Mouse (Mus musculus) embryo, embryonic 11 days (tissue): ENCODE measurements around the gene Macrod2.

Experiments used
- DNase-seq: peaks from one replicate; pipeline ENCODE4 v3.0.0-alpha.2; 2015

Gene Macrod2

DNA sequence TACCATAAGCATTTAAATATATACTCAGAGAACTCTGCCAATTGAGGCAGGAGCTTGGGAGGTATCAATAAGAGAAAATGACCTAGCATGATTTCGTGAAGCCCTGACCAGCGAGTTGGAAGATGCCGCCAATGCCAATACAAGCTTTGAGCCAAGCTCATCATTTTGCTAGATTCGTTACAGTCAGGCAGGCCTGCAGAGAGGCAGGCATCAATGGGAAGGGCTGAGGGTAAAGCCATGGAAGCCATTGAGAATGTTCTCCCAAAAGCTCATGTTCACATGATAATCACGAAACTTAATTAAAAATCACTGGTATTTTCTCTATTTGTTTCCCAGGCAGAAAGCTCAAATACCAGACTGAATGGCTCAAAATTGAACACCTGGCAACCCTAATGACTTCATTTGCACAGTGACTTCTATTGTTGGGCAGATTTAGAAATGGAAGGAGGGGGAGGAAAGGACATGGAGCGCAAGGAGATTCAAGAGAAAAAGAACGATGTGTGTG, 928.9 kb downstream of the Macrod2 start:
- no peak for DNase-seq

DNA sequence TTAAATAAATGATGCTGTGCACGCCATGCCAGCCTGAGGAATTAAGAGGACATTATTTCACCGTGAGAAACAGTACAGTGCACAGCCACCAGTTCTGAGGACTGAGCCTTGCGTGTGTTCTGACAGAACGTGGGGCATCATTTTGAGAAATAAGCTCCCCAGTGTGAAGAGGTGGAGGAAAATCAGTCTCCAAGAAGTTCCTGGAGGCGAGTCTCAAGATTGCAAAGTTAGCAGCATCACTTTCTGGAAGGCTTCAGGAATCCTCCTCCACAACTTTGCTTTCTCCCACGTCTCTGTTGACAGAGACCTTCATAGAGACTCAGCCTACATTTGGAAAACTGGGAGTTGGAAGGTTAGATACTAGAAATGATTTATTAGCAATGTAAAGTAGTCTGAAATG, 932.2 kb downstream of the Macrod2 start:
- no peak for DNase-seq

- no peak for DNase-seq
Observed at GRCm38 (mm10) chr2:141337708-141338107, 942.6 kb downstream of the Macrod2 start.

DNA sequence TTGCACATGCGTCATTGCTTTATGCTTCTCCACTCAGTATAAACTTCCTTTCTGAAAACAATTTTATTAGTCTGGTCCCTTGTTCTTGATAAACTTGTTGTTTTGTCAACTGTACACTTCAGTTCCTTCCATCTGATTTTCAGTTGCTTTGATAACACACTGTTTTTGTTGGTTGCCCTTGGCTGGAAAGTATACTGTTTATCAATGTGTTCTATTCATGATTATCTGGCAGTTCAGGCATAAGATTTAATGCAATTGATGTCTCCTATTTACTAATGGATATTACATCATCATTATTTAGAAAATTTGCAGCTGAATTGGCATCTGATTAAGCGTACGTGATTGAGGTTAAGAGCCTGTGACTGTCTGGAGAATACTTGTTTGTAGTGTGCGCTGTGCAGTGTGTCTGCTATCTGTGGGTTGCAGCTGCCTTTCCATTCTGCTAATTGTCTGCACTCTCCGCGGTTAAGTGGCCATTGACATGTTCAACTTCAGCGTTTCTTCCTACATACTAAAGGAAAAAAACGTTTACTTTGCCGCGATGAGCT, 949.0 kb downstream of the Macrod2 start:
- no peak for DNase-seq

DNA sequence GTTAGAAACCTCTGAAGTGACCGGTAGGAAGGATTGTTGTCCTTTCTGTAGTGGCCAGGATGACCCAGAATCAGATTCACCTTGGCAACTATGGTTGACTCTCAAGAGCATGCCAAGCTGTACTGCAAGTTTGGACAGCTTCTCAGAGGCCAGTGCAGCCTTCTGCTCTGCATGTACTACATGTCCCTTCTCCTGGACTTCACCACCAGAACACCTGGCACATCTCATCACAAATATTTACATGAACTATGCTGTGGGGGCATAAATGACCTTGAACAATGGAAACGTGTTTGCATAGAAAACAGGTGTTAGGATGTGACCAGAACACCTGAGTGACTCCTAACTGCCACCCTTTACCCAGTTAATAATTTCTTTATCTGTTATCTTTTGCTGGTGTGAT, 957.5 kb downstream of the Macrod2 start:
- no peak for DNase-seq

DNA sequence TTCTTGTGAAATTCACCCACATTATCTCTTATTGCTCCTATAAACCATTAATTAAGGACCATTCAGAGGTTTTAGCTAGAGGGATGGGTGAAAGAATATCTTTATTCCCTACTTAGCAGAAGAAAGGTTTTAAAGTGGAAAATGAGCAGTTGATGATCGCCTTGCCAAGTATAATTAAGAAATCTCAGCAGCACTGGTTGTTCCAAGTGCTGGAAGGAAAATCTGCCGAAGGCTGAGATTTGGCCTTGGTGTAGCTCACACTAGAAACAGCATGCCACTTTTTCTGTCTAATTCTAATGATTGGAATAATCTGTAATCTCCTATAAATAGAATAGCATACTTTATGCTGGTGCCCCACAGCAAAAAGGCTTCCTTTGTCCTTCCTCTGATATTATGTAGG, 993.5 kb downstream of the Macrod2 start:
- no peak for DNase-seq

DNA sequence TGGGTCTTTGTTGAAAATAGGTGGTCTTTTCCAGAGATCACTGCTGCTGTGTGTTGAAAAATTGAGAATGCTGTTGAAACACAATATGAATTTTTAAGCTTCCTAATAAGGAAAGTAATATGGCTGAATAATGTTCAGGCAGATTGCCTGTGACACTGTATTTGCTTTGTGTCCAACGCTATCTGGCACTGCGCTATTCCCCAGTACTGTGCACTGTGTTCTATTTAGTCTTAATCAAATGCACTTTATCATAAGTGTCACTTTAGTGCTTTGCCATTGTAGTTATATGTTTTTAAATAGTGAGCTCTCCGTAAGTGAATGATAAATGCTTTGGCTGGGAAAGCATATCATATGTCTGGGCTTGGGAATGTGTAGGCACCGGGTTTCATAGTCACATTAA, 996.1 kb downstream of the Macrod2 start:
- DNase-seq, result no peak

DNA sequence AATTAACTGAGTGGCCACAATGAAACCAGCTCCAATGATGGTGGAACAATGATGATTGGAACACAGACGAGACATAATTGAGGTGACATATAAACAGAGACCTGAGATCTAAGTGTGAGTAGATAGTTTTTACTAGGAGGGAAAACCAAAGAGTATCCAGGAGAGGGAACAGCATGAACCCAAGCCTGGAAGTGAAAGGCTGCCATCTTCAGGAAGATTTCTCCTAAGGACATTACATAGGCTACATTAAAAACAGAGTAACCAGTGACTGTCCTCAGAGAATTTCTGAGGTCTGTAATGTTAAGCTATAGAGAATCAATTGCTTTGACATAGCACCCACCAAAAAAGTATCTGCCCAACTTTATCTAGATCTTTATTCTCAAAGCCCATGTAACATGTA, 999.7 kb downstream of the Macrod2 start:
- DNase-seq, result peak; percentile 34

DNA sequence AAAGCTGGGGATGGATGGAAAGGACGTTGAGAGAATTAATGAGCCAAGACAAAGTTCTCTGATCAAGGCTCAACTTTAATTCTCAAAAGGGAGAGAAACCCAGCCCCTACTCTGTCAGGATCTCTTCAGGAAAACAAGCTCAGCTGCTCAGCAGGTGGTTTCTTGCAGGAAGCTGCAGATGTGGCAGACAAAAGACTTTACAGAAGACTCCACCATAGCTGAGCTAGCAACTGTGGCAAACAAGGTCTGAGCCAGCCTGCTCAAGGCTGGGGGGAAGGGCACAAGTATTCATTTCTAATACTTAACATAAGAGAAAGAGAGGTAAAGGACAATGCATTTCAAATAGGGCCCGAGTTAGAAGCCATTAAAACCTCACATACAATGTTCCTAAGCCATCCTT, 1013.7 kb downstream of the Macrod2 start:
- no peak for DNase-seq

- no peak for DNase-seq
Observed at GRCm38 (mm10) chr2:141416436-141416835, 1021.3 kb downstream of the Macrod2 start.

GRCm38 (mm10) chr2:141416855-141417544, 1021.9 kb downstream of the Macrod2 start:
- peak; percentile 25 for DNase-seq

DNA sequence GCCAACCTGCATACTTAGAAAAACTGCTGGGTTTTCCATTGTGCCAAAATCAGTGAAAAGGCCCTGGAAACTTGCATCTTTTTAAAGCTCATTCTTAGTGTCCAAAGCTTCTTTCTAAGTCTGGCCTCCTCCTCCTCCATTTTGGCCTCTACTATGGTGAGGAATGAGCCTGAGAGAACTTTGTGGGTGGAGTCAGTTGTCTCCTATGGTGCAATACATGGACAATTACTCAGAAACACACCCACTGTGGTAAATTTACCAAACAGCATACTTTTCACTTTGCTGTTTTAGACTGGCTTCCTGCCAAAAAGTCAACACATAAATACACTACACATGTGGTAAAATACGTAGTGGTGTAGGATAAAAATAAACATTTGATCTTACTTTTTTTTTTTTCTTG, 1024.7 kb downstream of the Macrod2 start:
- no peak for DNase-seq

GRCm38 (mm10) chr2:141434084-141434483, 1039.0 kb downstream of the Macrod2 start:
- no peak for DNase-seq

DNA sequence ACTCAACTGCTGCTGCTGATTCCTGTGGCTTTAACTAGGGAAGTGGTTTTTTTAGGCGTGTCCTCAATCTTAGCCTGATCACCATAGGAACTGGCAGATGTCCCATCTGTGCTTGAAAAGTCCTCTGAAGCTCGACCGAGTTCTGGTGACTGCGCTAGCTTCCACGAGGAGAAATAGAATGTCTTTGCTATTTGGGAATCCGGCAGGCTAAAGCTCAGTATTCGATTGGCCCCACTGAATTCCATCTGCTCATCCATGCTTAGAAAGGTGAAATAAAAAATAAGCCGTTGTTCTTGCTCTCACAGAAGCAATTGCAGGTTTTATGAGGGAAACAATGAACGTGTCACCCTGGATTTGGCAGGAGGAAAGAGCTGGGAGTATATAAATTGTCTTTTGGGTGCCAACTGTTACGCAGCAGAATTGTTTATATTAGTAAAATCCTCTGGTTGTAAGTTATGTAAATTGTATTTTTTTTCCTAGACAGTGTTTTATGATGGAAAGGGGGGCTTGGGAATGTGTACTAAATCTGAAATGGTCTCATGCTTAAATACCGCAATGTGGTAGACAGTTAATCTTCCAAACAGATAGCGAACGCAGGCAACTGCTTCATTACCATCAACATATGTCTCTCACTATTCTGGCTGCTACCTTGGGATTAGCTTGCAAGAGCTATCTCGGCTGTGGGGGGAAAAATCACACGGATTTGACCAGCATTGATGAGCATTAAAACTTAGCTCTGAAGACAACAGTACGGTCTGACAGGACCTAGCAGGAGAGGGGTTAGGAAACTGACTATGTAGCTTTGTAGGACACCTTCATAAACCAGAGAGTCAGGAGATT, 1039.8 kb downstream of the Macrod2 start:
- no peak for DNase-seq

GRCm38 (mm10) chr2:141441896-141442295, 1046.8 kb downstream of the Macrod2 start:
- no peak for DNase-seq

- no peak for DNase-seq
Observed at GRCm38 (mm10) chr2:141449078-141449680, 1054.1 kb downstream of the Macrod2 start.

DNA sequence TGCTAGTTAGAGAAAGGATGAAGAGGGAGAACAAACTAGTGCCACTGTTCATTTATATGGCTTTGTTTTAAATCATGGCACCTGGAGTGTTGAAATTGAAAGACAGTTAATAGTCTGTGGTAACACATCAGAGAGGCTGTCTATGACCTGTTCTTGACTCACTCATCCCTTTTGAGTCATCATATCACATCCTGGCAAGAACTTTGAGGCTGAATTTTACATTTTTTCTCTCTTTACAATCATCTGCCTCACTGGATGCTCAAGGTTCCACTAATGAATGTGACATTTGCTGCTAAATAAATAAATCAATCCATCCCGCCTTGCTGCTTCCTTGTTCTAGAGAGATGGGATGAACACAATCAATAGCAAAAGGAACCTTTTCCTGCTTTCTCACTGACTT, 1068.8 kb downstream of the Macrod2 start:
- DNase-seq, result no peak

DNA sequence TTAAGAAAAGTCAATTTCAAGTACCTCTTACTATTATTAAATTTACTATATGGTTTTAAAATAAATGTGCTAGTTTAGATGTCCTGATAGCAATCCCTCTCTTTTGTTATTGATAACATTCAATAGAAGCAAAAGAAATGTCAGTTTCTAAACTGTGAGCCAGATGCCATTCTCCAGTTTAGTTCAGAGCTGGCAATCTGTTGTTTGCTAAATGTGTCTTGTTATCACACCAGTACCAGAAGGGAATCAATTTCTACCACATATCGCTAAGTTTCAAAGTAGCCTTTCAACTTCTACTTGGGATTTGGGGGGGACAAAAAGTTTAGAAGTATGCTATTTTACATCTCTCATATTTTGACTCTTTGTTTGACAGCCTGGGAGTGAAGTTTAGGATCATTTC, 1077.7 kb downstream of the Macrod2 start:
- DNase-seq, result no peak

DNA sequence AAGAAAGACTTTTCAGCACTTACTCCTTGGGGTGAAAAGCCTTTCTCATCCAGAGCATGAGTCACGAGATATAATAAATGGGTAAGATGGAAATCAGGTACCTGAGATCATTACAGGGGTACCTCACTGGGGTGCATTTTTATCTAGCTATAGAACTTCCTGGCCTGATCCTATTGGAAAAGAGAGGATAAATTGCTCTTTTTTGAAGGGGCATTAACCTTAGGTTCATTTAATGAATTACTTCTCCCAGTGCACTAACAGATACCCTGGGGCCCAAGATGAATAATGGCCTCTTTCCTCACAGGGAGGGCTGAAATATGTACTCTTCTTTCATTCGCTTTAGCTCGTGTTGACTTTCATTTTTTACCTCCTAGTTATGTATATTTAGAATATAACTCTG, 1082.5 kb downstream of the Macrod2 start:
- DNase-seq, result no peak

GRCm38 (mm10) chr2:141490518-141490917, 1095.4 kb downstream of the Macrod2 start:
- DNase-seq, result no peak

GRCm38 (mm10) chr2:141505451-141505850, 1110.3 kb downstream of the Macrod2 start:
- DNase-seq, result no peak

- no peak for DNase-seq
Observed at GRCm38 (mm10) chr2:141507929-141508897, 1113.1 kb downstream of the Macrod2 start.
